Mouse (Mus musculus) T-cell, adult 2 months (primary cell): ENCODE measurements around the gene Gpr132.
"Not testable (repeated sequence)": the region's sequence is repeated elsewhere in the genome, so short reads cannot be mapped to it uniquely, and the experiment has no call there.

Experiments
- DNase-seq: peaks from one replicate; pipeline ENCODE4 v3.0.0; 2022; ENCODE audit warnings: low spot score

The Gpr132 gene

DNA sequence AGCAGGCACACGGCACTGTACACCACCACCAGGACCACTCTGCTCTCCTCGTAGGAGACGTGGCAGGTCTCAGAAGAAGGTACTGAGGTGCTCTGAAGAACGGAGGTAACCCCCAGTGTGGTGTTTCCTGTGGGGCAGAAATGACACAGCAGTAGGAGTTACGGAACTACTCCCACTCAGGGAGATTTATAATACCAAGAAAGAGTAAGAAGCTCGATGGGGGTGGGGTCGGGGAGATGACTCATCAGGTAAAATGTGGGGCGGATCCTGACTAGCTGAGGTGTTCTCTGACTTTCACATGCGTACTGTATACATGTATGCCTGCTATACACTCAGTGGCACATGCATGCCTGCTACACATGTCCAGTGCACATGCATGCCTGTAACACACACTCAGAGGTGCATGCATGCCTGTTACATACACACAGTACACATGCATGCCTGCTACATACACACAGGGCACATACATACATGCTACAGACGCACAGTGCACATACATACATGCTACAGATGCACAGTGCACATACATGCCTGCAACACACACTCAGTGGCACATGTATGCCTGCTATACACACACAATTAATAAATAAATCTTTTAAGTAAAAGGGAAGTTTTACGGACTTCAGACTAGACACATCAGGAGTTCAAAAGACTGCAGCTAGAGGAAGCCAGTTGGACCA, 14.8 kb downstream of the Gpr132 start:
- peak; percentile 42 for DNase-seq

DNA sequence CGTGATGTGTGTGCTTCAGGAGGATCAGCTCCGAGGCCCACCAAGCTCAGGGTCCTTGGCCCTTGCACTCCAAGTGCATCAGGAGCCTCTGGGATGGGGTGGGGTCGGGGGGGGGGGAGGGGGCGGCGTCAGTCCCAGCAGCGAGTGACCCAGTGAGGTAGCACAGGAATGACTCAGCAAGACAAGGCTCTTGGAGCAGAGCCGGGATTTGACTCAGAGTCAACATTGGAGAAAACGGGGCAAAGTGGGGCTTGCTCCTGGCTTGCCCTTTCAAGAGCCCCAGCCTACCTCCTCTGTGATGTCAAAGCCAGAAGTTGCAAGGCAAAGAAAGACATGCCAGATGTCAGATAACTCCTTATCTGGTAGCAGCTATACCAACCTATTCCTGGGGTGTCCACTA, 16.9 kb downstream of the Gpr132 start:
- DNase-seq: no peak

DNA sequence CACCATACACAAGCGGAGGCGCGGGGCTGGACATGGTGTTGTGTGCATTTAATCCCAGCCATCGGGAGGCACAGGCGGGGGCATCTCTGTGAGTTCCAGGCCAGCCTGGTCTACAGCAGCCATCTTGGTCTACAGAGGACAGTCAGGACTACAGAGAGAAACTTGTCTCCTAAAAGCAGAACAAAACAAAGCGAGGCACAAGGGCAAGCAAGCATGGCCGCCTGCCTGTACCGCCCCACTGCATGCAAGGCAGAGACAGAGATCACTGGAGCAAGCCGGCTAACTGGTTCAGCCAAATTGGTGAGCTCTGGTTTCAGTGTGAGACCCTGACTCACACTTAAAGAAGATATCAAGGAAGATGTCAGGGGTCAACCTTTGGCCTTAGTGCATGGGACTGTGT, 17.7 kb downstream of the Gpr132 start:
- no peak for DNase-seq

- peak; percentile 40 for DNase-seq
Measured at GRCm38 (mm10) chr12:112849235-112850022, 18.6 kb downstream of the Gpr132 start.

DNA sequence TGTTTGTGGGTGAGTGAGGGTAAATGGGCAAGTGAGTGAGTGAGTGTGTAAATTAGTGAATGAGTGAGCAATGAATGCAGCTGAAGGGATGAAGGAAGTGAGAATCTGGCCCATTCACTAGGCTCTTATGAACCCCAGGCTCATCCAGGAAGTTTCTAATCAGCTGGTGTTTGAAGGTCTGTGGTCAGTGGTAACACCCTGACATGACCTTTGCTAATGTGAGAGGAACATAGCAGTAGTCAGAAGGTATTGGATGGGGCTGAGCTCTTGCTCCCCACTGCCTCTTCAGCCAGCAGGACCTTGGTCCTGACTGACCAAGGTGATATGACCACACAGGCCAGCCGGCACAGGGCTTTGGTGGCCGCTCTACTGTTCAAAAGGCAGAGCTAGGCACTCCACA, 20.1 kb downstream of the Gpr132 start:
- no peak for DNase-seq

DNA sequence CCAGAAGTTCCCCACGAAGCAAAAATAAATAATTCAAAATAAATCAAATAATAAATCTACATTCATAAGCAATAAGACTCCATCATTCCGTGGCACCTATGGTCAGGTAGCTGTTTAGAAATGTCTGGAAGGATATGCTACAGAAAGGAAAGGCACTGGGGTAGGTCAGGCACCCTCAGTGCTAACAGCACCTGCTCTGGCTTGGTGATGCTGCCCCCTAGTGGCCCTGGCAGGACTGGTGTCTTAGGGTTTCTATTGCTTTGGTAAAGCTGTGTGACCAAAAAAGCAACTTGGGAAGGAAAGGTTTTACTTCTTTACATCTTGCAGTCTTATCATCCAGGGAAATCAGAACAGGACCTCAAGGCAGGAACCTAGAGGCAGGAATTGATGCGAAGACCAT, 24.2 kb downstream of the Gpr132 start:
- DNase-seq: peak; percentile 88

DNA sequence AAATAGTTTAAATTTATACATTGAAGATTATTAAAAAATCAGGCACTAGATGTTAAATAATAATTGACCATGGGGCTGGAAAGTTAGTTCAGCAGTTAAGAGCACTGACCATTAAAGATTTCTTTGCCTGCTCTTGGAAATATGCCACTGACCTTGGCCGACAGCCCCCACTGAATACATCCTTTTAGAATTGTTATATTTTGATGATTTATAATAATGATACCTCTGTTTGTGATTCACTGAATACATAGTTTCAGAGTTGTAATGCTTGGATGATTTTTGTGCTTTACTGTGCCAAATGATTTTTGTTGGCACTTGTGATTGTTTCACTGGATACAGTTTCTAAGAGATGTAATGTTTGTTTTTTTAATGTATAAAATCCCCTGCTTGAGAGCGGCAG, 25.9 kb downstream of the Gpr132 start:
- not testable (repeated sequence) for DNase-seq

DNA sequence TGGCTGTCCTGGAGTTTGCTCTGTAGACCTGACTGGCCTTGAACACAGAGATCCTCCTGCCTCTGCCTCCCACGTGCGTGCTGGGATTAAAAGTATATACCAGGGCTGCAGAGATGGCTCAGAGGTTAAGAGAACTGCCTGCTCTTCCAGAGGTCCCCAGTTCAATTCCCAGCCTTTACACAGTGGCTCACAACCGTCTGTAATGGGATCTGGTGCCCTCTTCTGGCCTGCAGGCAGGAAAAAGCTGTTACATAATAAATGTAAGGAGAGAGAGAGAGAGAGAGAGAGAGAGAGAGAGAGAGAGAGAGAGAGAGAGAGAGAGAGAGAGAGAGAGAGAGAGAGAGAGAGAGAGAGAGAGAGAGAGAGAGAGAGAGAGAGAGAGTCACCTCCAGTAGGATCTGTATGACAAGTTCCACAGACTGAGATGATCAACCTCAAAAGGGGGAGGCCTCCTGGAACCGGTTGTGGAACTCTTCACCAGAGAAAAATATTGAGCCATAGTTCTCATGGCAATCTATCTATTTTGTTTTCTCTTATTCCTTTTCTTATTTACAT, 26.6 kb downstream of the Gpr132 start:
- not testable (repeated sequence) for DNase-seq

DNA sequence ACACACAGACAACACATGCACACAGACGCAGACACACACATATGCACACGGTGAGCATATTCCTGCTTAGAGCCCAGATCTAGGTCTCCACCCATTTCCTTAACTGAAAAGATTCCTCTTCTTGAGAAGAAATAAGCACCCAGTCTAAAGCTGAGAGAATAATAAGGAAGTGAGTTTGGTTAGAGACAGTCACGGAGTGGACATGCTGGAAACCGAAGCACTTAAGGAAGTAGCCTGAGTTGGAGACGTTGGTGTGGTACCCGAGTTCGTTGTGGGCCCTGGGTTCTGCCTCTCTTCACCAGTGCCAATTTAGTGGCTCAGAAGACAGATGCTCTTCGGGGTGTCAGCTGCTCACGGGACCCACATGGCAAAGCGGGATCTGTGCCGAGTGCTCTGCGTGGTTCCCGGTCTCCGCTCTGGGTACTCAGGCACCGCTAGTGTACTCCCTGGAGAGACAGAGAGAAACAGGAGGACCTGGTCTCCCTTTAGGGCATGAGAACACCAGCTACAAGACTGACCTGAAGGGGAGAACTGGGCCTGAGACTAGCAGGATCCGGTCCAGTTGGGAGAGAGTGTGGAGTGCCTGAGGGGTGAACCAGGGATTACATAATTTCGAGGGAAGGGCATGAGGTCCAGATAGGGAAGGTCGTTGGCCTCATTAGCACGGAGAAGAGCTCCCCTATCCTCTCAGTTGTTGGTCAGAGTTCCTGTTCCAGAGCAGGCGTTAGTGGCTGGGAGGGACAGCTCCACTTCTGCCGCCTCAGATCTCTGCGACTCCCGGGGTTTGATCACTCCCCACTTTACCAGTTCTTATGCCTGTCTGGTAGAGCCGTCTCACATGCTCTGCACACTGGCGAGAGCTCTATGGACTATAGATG, 27.6 kb downstream of the Gpr132 start:
- DNase-seq: no peak

DNA sequence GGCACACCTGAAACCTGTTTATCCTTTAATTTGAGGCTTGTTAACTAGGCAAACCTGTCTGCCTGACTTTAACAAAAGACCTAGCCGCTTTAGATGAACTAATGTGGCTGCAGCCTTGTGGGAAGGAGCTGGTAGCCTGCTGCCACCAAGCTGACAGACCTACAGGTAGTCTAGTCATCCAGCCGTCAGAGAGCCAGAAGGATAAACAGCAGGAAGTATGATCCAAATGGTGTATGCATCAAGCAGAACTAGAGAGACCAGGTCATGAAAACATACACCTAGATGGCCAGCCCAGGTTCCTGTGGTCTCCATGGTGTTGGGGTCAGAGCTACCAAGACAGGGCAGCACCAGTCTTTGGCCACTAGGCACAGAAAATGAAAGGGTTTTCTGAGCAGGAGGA, 33.0 kb downstream of the Gpr132 start:
- no peak for DNase-seq

DNA sequence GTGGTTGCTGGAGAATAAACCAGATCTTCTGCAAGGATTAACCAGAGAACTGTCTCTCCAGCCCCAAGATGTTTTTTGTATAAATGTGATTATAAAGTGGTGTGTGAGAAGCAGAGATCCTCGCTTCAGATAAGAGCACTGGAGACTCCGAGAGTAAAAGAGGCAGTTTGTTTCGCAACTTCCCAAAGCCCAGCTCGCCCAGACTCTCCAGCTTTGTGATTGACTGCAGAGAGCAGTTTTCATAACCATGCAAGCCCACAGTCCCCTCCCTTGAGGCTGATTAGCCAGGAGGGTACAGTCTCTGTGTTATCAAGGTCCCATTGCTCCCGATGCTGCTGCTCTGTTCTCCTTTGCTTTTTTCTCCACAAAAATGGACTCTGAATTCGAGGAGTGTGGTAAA, 34.5 kb downstream of the Gpr132 start:
- DNase-seq: no peak

DNA sequence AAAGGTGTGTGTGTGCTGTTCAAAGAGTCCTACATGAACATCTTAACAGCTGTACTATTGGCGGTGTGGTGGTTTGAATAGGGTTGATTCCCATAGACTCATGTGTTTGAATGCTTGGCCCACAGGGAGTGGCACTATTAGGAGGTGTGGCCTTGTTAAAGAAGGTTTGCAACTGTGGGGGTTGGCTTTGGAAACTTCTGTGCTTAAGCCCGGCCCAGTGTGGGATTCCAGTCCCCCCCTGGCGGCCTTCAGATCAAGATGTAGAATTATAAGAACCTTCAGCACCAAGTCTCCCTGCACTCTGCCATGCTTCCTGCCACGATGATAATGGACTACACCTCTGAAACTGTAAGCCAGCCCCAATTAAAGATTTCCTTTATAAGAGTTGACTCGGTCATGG, 35.6 kb downstream of the Gpr132 start:
- no peak for DNase-seq

GRCm38 (mm10) chr12:112830570-112830969, 37.5 kb downstream of the Gpr132 start:
- DNase-seq: no peak

GRCm38 (mm10) chr12:112830141-112830540, 37.9 kb downstream of the Gpr132 start:
- no peak for DNase-seq

- DNase-seq: peak; percentile 97
Measured at GRCm38 (mm10) chr12:112829244-112829864, 38.7 kb downstream of the Gpr132 start, which contains the start of gene Cdca4. TSS of gene Cdca4 (minus strand) at chr12:112829423.

DNA sequence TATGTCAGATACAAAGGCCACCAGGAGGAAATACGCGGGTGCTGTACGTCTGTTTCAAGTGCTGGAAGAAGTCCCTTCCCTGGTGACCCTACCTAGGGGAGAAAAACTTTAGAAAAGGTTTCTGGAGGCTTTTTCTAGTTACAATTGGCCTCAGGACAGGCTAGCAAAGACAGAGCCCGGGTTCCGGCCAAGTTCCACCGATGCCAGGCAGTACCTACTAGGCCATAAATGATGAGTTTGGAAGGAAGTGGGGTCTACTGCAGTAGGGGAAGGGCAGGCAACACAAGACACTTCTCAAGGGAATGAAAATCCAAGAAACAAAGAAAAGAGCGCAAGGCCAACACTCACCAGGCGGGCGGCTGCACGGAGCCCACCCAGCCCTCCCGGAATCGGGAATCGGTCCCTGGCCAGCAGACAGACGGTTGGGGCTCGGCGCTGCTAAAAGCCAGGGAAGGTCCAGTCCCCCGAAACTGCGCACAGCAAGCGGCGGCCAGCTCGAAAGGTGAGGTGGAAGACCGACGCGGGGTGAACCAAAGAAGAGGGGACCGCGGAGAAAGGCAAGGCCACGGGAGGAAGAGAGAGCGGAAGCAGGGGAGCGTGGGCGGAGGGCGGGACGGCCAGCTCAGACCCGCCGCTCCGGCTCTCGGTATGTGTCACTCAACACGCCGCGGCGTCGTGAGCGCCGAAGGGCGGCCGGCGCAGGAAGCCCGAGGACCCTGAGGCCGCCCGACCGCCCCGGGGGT, 39.4 kb downstream of the Gpr132 start:
- peak; percentile 72 for DNase-seq

- DNase-seq: no peak
Measured at GRCm38 (mm10) chr12:112825901-112826300, 42.1 kb downstream of the Gpr132 start.

GRCm38 (mm10) chr12:112823221-112823620, 44.8 kb downstream of the Gpr132 start:
- DNase-seq: peak; percentile 60

GRCm38 (mm10) chr12:112822676-112823075, 45.4 kb downstream of the Gpr132 start:
- DNase-seq: no peak

GRCm38 (mm10) chr12:112821974-112822373, 46.1 kb downstream of the Gpr132 start:
- no peak for DNase-seq

- no peak for DNase-seq
Measured at GRCm38 (mm10) chr12:112821216-112821615, 46.8 kb downstream of the Gpr132 start.
